Mouse (Mus musculus): Measurements from ENCODE around the gene Cenpm. TPM values are rescaled to one million over a fixed set of nuclear protein-coding genes. Genes with fewer than 3 reads are reported as not detected.

The Cenpm gene
- total and polyA plus RNA-seq, 2 experiments from 2014 or later, result 15.0 to 23.0 TPM

- DNase-seq (ENCODE audit: low spot score), result no peak
- no peak for ATAC-seq
- Histone ChIP-seq H3K4me1 (ENCODE audit: insufficient read depth, low read length) (no peaks in the 10 kb centered on the region), H3K4me2 (ENCODE audit: low read depth, low read length) (no peak overlapping the region), H3K27ac (no peak overlapping the region), H3K27me3 (ENCODE audit: insufficient read depth, low read length) (no peaks in the 10 kb centered on the region), H3K36me3 (ENCODE audit: insufficient read depth, low read length) (peaks cover 88% of the 10 kb centered on the region), H3K4me3 (ENCODE audit: low read length) (no peak overlapping the region), H3K9ac (replicated peaks; ENCODE audit: low read length) (no peak overlapping the region), H3K9me3 (ENCODE audit: low read length) (no peaks in the 10 kb centered on the region)
- TF ChIP-seq CTCF (IDR thresholded peaks at IDR 0.05; ENCODE audit: low read depth), result no peak
- WGBS, result 84% methylated on average over 12 of the region's 12 CpGs
These were observed 45.0 kb downstream of the Cenpm start for GRCm38 (mm10) chr15:82199546-82199945.

GRCm38 (mm10) chr15:82198342-82198741 lies 46.2 kb downstream of the Cenpm start:
- Histone ChIP-seq H3K27me3 (ENCODE audit: insufficient read depth, low read length) (no peaks in the 10 kb centered on the region), H3K9ac (replicated peaks; ENCODE audit: low read length) (no peak overlapping the region), H3K4me2 (ENCODE audit: low read depth, low read length) (no peak overlapping the region), H3K9me3 (ENCODE audit: low read length) (no peaks in the 10 kb centered on the region), H3K36me3 (ENCODE audit: insufficient read depth, low read length) (peaks cover 88% of the 10 kb centered on the region), H3K4me1 (ENCODE audit: insufficient read depth, low read length) (no peaks in the 10 kb centered on the region), H3K27ac (no peak overlapping the region), H3K4me3 (ENCODE audit: low read length) (no peak overlapping the region)
- no peak for TF ChIP-seq CTCF (IDR thresholded peaks at IDR 0.05; ENCODE audit: low read depth)
- no peak for DNase-seq (ENCODE audit: low spot score)
- WGBS, result 89% methylated on average over 7 of the region's 7 CpGs
- ATAC-seq, result no peak

GRCm38 (mm10) chr15:82197937-82198336 lies 46.6 kb downstream of the Cenpm start:
- no peak overlapping the region for H3K9ac ChIP-seq (replicated peaks; ENCODE audit: low read length)
- no peaks in the 10 kb centered on the region for H3K4me1 ChIP-seq (ENCODE audit: insufficient read depth, low read length)
- DNase-seq (ENCODE audit: low spot score) (no peak), ATAC-seq (no peak)
- H3K27ac ChIP-seq, result no peak overlapping the region
- WGBS, result 88% methylated on average over 11 of the region's 11 CpGs
- H3K4me2 ChIP-seq (ENCODE audit: low read depth, low read length), result no peak overlapping the region
- no peak overlapping the region for H3K4me3 ChIP-seq (ENCODE audit: low read length)
- peaks cover 88% of the 10 kb centered on the region for H3K36me3 ChIP-seq (ENCODE audit: insufficient read depth, low read length)
- TF ChIP-seq CTCF (IDR thresholded peaks at IDR 0.05; ENCODE audit: low read depth), result no peak
- H3K9me3 ChIP-seq (ENCODE audit: low read length), result no peaks in the 10 kb centered on the region
- H3K27me3 ChIP-seq (ENCODE audit: insufficient read depth, low read length), result no peaks in the 10 kb centered on the region

- 91% methylated on average over 10 of the region's 10 CpGs for WGBS
- no peak overlapping the region for H3K9ac ChIP-seq (replicated peaks; ENCODE audit: low read length)
- no peak overlapping the region for H3K4me3 ChIP-seq (ENCODE audit: low read length)
- ATAC-seq (no peak), DNase-seq (ENCODE audit: low spot score) (no peak)
- no peak for TF ChIP-seq CTCF (IDR thresholded peaks at IDR 0.05; ENCODE audit: low read depth)
- H3K27ac ChIP-seq, result no peak overlapping the region
- no peaks in the 10 kb centered on the region for H3K9me3 ChIP-seq (ENCODE audit: low read length)
- no peak overlapping the region for H3K4me2 ChIP-seq (ENCODE audit: low read depth, low read length)
- no peaks in the 10 kb centered on the region for H3K4me1 ChIP-seq (ENCODE audit: insufficient read depth, low read length)
- H3K36me3 ChIP-seq (ENCODE audit: insufficient read depth, low read length), result peaks cover 89% of the 10 kb centered on the region
- H3K27me3 ChIP-seq (ENCODE audit: insufficient read depth, low read length), result no peaks in the 10 kb centered on the region
These were observed 47.2 kb downstream of the Cenpm start for GRCm38 (mm10) chr15:82197246-82197750.

- H3K4me2 ChIP-seq (ENCODE audit: low read depth, low read length), result no peak overlapping the region
- no peak overlapping the region for H3K9ac ChIP-seq (replicated peaks; ENCODE audit: low read length)
- H3K4me3 ChIP-seq (ENCODE audit: low read length), result no peak overlapping the region
- no peak overlapping the region for H3K27ac ChIP-seq
- no peak for ATAC-seq
- DNase-seq (ENCODE audit: low spot score), result no peak
- no peaks in the 10 kb centered on the region for H3K9me3 ChIP-seq (ENCODE audit: low read length)
- 73% methylated on average over 12 of the region's 12 CpGs for WGBS
- no peak for TF ChIP-seq CTCF (IDR thresholded peaks at IDR 0.05; ENCODE audit: low read depth)
- no peaks in the 10 kb centered on the region for H3K4me1 ChIP-seq (ENCODE audit: insufficient read depth, low read length)
- H3K27me3 ChIP-seq (ENCODE audit: insufficient read depth, low read length), result no peaks in the 10 kb centered on the region
- peaks cover 89% of the 10 kb centered on the region for H3K36me3 ChIP-seq (ENCODE audit: insufficient read depth, low read length)
These were observed 48.2 kb downstream of the Cenpm start for GRCm38 (mm10) chr15:82196300-82196699.

GRCm38 (mm10) chr15:82192617-82193016 lies 51.9 kb downstream of the Cenpm start:
- Histone ChIP-seq H3K4me1 (ENCODE audit: insufficient read depth, low read length) (no peaks in the 10 kb centered on the region), H3K9me3 (ENCODE audit: low read length) (no peaks in the 10 kb centered on the region), H3K27ac (0 out of 2 replicates have a peak overlapping the region, but pooled peaks have one; percentile 7), H3K9ac (replicated peaks; ENCODE audit: low read length) (no peak overlapping the region), H3K27me3 (ENCODE audit: insufficient read depth, low read length) (no peaks in the 10 kb centered on the region), H3K36me3 (ENCODE audit: insufficient read depth, low read length) (peaks cover 62% of the 10 kb centered on the region), H3K4me2 (ENCODE audit: low read depth, low read length) (no peak overlapping the region), H3K4me3 (ENCODE audit: low read length) (no peak overlapping the region)
- DNase-seq (ENCODE audit: low spot score) (no peak), ATAC-seq (0 out of 2 replicates have a peak, but pooled peaks have one; percentile 21)
- 66% methylated on average over 8 of the region's 8 CpGs for whole genome bisulfite sequencing
- TF ChIP-seq CTCF (IDR thresholded peaks at IDR 0.05; ENCODE audit: low read depth), result no peak

- H3K4me3 ChIP-seq (ENCODE audit: low read length), result no peak overlapping the region
- 60% methylated on average over 10 of the region's 10 CpGs for whole genome bisulfite sequencing
- no peak overlapping the region for H3K9ac ChIP-seq (replicated peaks; ENCODE audit: low read length)
- H3K27me3 ChIP-seq (ENCODE audit: insufficient read depth, low read length), result no peaks in the 10 kb centered on the region
- no peak overlapping the region for H3K4me2 ChIP-seq (ENCODE audit: low read depth, low read length)
- no peak overlapping the region for H3K27ac ChIP-seq
- no peaks in the 10 kb centered on the region for H3K9me3 ChIP-seq (ENCODE audit: low read length)
- H3K4me1 ChIP-seq (ENCODE audit: insufficient read depth, low read length), result no peaks in the 10 kb centered on the region
- peak; percentile 63 for DNase-seq (ENCODE audit: low spot score)
- peaks cover 54% of the 10 kb centered on the region for H3K36me3 ChIP-seq (ENCODE audit: insufficient read depth, low read length)
- ATAC-seq, result no peak
- peak; percentile 67 for TF ChIP-seq CTCF (IDR thresholded peaks at IDR 0.05; ENCODE audit: low read depth)
These were observed 55.9 kb downstream of the Cenpm start for GRCm38 (mm10) chr15:82188481-82189240.
